Mouse (Mus musculus): ENCODE measurements at regions not wholly inside any gene's neighbourhood (a gene's known extent, or its start where the extent isn't known, plus 50 kb on each side); places are given as distances from the start of the nearest gene placed in this dataset.

DNA sequence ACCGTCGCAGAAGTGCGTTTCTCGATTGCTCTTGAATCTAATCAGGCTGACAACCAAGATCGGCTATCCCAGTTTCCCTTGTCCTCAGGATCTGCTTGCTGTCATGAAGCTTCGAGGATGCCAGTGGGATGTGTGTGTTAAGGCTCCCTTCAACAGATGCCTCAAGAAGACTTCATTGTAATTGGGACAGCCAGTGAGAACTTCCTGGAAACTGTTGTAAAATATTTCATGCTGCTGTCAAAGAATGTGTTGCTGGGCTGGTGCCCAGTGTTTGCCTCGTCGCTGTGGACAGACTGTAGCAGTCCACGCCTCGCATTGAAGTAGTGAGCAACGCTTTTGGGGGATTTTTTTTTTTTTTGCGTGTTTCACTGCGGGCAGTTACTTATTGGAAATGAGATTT lies 249.2 kb upstream of the Prox1 start:
- no peaks in the 10 kb centered on the region for H3K4me1 ChIP-seq (ENCODE audit: control insufficient read depth, insufficient read depth, low read length)
- no peak overlapping the region for H3K27ac ChIP-seq (replicated peaks; ENCODE audit: low read depth, low read length)
- H3K9ac ChIP-seq (replicated peaks; ENCODE audit: low read length) = no peak overlapping the region
- H3K9me3 ChIP-seq (ENCODE audit: control insufficient read depth, low read length) = 0 out of 2 replicates have a peak, but pooled peaks cover 4% of the 10 kb centered on the region
- 71% methylated on average over 13 of the region's 13 CpGs for WGBS
- no peak overlapping the region for H3K4me3 ChIP-seq (replicated peaks; ENCODE audit: low read depth, low read length)
- ATAC-seq (ENCODE audit: low FRiP score, low TSS enrichment) (no peak), DNase-seq (no peak)
- H3K27me3 ChIP-seq (ENCODE audit: control insufficient read depth, insufficient read depth, low read length) = no peaks in the 10 kb centered on the region
- no peak overlapping the region for H3K4me2 ChIP-seq (ENCODE audit: low read length)
- no peaks in the 10 kb centered on the region for H3K36me3 ChIP-seq (ENCODE audit: control insufficient read depth, insufficient read depth, low read length)

DNA sequence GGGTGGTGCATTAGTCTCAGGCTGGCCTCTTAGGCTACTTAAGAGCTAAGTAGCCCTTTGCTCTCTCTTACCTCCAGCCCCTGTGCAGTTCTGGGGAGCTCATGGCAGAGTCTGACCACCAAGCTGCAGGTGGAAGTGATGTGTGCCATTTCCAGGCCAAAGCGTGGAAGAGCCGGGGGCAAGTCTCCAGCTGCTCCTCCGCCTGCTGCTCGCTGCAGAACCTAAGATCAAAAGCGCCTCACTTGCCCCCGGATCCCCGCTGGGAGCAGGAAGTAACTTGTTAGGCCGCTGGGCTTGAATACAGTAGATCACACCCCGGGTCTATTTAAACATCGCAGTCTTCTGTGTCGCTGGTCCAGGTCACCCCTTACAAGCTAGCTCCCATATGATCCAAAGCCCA lies 246.8 kb upstream of the Prox1 start:
- peak; percentile 44 for DNase-seq
- no peak overlapping the region for H3K27ac ChIP-seq (replicated peaks; ENCODE audit: low read depth, low read length)
- H3K9ac ChIP-seq (replicated peaks; ENCODE audit: low read length) = no peak overlapping the region
- H3K4me3 ChIP-seq (replicated peaks; ENCODE audit: low read depth, low read length) = no peak overlapping the region
- ATAC-seq (ENCODE audit: low FRiP score, low TSS enrichment) = no peak
- H3K4me2 ChIP-seq (ENCODE audit: low read length) = no peak overlapping the region
- no peaks in the 10 kb centered on the region for H3K9me3 ChIP-seq (ENCODE audit: control insufficient read depth, low read length)
- no peaks in the 10 kb centered on the region for H3K36me3 ChIP-seq (ENCODE audit: control insufficient read depth, insufficient read depth, low read length)
- 22% methylated on average over 11 of the region's 11 CpGs for whole genome bisulfite sequencing
- no peaks in the 10 kb centered on the region for H3K4me1 ChIP-seq (ENCODE audit: control insufficient read depth, insufficient read depth, low read length)
- H3K27me3 ChIP-seq (ENCODE audit: control insufficient read depth, insufficient read depth, low read length) = no peaks in the 10 kb centered on the region

DNA sequence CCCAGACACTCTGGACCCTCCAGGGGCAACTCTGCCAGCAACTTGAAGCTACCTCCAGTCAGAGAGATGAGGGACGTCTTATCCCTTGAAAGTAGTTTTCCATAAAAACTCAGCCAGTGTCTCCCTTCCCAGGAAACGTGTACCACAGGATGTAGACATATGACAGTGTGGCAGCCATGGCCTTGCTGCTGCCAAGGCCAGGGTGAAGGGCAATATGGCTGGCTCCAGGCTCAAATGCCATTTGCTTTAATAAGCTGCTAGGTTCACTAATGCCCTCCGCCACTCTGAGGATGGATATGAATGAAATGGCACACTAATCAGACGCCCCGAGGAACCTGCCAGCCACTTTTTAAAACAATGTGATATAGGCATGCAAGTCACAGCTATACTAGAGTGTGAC lies 241.2 kb upstream of the Prox1 start:
- Histone ChIP-seq H3K4me2 (ENCODE audit: low read length) (no peak overlapping the region), H3K9ac (replicated peaks; ENCODE audit: low read length) (no peak overlapping the region)
- WGBS = 85% methylated on average over 5 of the region's 5 CpGs

DNA sequence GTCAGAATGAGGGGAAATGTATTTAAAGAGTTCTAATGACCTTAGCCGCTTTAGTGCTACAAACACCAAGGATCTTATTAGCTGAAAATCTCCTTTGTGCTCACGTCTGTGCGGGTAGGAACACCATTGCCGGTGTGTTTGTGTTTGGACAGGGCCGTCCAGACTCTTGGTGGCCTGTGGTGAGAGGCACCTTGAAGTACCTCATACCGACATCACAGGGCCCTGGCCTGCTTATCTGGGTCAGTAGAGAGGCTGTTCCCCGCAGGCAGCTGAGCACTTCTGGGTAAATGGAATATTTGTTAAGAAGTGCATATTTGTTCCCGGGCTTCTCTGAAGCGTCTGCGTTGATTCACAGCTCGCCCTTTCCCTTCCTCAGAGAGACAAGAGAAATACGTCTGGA lies 232.8 kb upstream of the Prox1 start:
- Histone ChIP-seq H3K9ac (replicated peaks; ENCODE audit: low read length) (no peak overlapping the region), H3K27ac (replicated peaks; ENCODE audit: low read depth, low read length) (no peak overlapping the region), H3K9me3 (ENCODE audit: control insufficient read depth, low read length) (no peaks in the 10 kb centered on the region), H3K4me1 (ENCODE audit: control insufficient read depth, insufficient read depth, low read length) (no peaks in the 10 kb centered on the region), H3K36me3 (ENCODE audit: control insufficient read depth, insufficient read depth, low read length) (no peaks in the 10 kb centered on the region), H3K4me2 (ENCODE audit: low read length) (no peak overlapping the region), H3K27me3 (ENCODE audit: control insufficient read depth, insufficient read depth, low read length) (no peaks in the 10 kb centered on the region; the same call in 1 of the 2 replicates), H3K4me3 (replicated peaks; ENCODE audit: low read depth, low read length) (no peak overlapping the region)
- DNase-seq (no peak), ATAC-seq (ENCODE audit: low FRiP score, low TSS enrichment) (no peak)
- 71% methylated on average over 12 of the region's 12 CpGs for WGBS

More for the DNA sequence above, 241.2 kb upstream of the Prox1 start:
- ATAC-seq (ENCODE audit: low FRiP score, low TSS enrichment) (no peak), DNase-seq (no peak)
- H3K36me3 ChIP-seq (ENCODE audit: control insufficient read depth, insufficient read depth, low read length) = no peaks in the 10 kb centered on the region
- no peaks in the 10 kb centered on the region for H3K27me3 ChIP-seq (ENCODE audit: control insufficient read depth, insufficient read depth, low read length)
- no peak overlapping the region for H3K4me3 ChIP-seq (replicated peaks; ENCODE audit: low read depth, low read length)
- H3K9me3 ChIP-seq (ENCODE audit: control insufficient read depth, low read length) = no peaks in the 10 kb centered on the region
- H3K4me1 ChIP-seq (ENCODE audit: control insufficient read depth, insufficient read depth, low read length) = no peaks in the 10 kb centered on the region
- no peak overlapping the region for H3K27ac ChIP-seq (replicated peaks; ENCODE audit: low read depth, low read length)

DNA sequence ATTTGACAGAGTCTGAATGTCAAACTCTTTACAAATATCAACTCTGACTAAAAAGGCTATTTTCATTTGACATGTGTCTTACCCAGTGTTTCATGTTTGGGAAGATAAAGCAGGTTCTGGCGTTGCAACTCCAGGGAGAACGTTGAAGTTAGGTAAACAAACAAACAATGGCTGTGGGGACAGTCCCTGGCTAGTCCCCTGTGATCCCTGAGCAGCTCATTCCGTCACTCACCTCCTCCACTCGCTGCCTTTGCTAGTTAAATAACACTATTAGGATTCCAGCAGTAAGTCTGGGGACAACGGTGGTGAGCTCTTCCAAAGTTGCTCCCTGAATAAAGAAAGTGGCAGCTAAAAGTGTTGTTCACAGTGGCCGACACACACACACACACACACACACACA lies 227.8 kb upstream of the Prox1 start:
- 69% methylated on average over 6 of the region's 6 CpGs for WGBS
- Histone ChIP-seq H3K4me1 (ENCODE audit: control insufficient read depth, insufficient read depth, low read length) (no peaks in the 10 kb centered on the region), H3K9ac (replicated peaks; ENCODE audit: low read length) (no peak overlapping the region), H3K27me3 (ENCODE audit: control insufficient read depth, insufficient read depth, low read length) (no peaks in the 10 kb centered on the region), H3K36me3 (ENCODE audit: control insufficient read depth, insufficient read depth, low read length) (no peaks in the 10 kb centered on the region), H3K27ac (replicated peaks; ENCODE audit: low read depth, low read length) (no peak overlapping the region), H3K9me3 (ENCODE audit: control insufficient read depth, low read length) (no peaks in the 10 kb centered on the region), H3K4me2 (ENCODE audit: low read length) (no peak overlapping the region), H3K4me3 (replicated peaks; ENCODE audit: low read depth, low read length) (no peak overlapping the region)
- no peak for ATAC-seq (ENCODE audit: low FRiP score, low TSS enrichment)
- no peak for DNase-seq

DNA sequence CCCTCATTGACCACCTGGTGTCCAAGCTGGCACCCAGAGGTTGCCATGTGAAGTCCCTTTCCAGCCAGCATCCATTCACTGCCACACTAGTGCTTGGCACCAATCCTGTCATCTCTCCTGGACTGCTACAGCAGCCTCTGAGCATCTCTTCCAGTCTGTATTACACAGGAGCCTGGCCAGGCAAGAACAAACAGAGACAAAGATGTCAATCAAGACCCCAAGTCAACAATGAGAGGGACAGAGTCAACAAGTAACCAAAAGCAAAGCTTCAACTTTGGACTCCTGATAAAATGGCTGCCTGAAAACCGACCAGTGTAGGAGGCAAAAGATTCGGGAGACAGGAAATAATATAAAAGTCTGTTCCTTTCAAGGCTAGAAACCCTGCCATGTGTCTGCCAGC lies 227.3 kb upstream of the Prox1 start:
- H3K27me3 ChIP-seq (ENCODE audit: control insufficient read depth, insufficient read depth, low read length) = no peaks in the 10 kb centered on the region
- no peak overlapping the region for H3K9ac ChIP-seq (replicated peaks; ENCODE audit: low read length)
- no peaks in the 10 kb centered on the region for H3K9me3 ChIP-seq (ENCODE audit: control insufficient read depth, low read length)
- 76% methylated on average over 2 of the region's 2 CpGs for WGBS
- no peaks in the 10 kb centered on the region for H3K36me3 ChIP-seq (ENCODE audit: control insufficient read depth, insufficient read depth, low read length)
- no peaks in the 10 kb centered on the region for H3K4me1 ChIP-seq (ENCODE audit: control insufficient read depth, insufficient read depth, low read length)
- H3K27ac ChIP-seq (replicated peaks; ENCODE audit: low read depth, low read length) = no peak overlapping the region
- ATAC-seq (ENCODE audit: low FRiP score, low TSS enrichment) = no peak
- H3K4me2 ChIP-seq (ENCODE audit: low read length) = no peak overlapping the region
- no peak for DNase-seq
- H3K4me3 ChIP-seq (replicated peaks; ENCODE audit: low read depth, low read length) = no peak overlapping the region

DNA sequence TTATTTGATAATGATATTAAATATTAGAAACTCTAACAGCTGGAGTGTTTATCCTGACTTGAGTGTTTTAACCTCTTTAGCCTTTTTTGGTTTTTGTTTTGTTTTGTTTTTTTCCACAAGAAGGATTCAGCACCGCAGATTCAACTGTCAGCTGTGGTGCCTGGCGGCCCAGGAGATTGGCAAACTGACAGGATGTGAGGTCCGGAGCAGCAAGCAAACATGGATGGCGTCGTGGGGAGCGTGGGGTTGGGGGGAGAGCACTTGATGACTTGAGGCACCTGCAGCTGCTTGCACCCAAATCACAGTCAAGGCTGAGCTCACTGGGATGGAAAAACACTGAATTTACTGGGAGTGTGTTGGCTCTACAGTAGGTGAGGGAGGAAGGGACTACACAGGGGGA lies 222.5 kb upstream of the Prox1 start:
- no peak overlapping the region for H3K9ac ChIP-seq (replicated peaks; ENCODE audit: low read length)
- WGBS = 73% methylated on average over 6 of the region's 6 CpGs
- H3K4me3 ChIP-seq (replicated peaks; ENCODE audit: low read depth, low read length) = no peak overlapping the region
- no peaks in the 10 kb centered on the region for H3K9me3 ChIP-seq (ENCODE audit: control insufficient read depth, low read length)
- H3K4me2 ChIP-seq (ENCODE audit: low read length) = no peak overlapping the region
- no peaks in the 10 kb centered on the region for H3K27me3 ChIP-seq (ENCODE audit: control insufficient read depth, insufficient read depth, low read length)
- no peak for ATAC-seq (ENCODE audit: low FRiP score, low TSS enrichment)
- no peaks in the 10 kb centered on the region for H3K4me1 ChIP-seq (ENCODE audit: control insufficient read depth, insufficient read depth, low read length)
- DNase-seq = no peak
- H3K36me3 ChIP-seq (ENCODE audit: control insufficient read depth, insufficient read depth, low read length) = no peaks in the 10 kb centered on the region
- no peak overlapping the region for H3K27ac ChIP-seq (replicated peaks; ENCODE audit: low read depth, low read length)

DNA sequence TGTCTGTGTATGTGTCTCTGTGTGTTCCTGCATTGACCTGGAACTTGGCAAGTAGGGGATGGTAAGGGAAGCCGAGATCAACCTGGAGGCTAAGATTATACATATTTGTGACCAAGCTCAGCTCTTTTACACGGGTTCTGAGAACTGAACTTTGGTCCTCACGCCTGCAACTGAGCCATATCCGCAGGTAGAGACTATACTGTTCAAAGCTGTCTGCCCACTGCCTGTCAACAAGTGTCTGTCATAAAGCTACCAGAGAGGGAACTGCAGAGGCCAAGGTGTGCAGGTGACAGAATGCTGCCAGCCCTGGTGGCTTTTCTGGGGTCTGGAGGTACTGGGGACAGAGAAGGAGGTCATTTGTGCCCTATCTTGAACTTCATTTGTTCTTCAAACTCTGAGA lies 218.3 kb upstream of the Prox1 start:
- Histone ChIP-seq H3K4me2 (ENCODE audit: low read length) (no peak overlapping the region), H3K9me3 (ENCODE audit: control insufficient read depth, low read length) (no peaks in the 10 kb centered on the region), H3K4me3 (replicated peaks; ENCODE audit: low read depth, low read length) (no peak overlapping the region), H3K4me1 (ENCODE audit: control insufficient read depth, insufficient read depth, low read length) (no peaks in the 10 kb centered on the region), H3K27ac (replicated peaks; ENCODE audit: low read depth, low read length) (no peak overlapping the region), H3K36me3 (ENCODE audit: control insufficient read depth, insufficient read depth, low read length) (no peaks in the 10 kb centered on the region), H3K27me3 (ENCODE audit: control insufficient read depth, insufficient read depth, low read length) (no peaks in the 10 kb centered on the region), H3K9ac (replicated peaks; ENCODE audit: low read length) (no peak overlapping the region)
- no peak for ATAC-seq (ENCODE audit: low FRiP score, low TSS enrichment)
- no peak for DNase-seq
- 90% methylated on average over 4 of the region's 4 CpGs for WGBS

DNA sequence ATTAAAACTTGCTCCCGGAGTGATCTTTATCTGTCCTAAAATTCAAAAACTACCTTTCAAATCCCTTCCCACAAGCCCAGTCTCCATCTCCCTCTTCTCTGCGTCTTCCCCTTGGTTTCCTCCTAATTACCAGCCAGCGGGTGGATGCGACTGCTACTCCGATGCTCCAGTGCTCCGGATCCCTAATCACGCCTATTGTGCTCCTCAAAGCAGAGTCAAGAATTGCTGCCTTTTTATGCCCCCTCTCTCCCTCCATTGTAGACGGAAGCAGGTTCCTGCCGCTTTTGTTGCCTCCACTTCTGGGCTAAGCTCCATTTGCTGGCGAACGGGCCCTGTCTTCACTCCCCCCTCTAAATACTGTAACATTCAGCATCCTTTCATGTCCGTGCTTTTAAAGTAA lies 214.0 kb upstream of the Prox1 start:
- 0 out of 2 replicates have a peak overlapping the region, but pooled peaks have one; percentile 13 for H3K4me2 ChIP-seq (ENCODE audit: low read length)
- DNase-seq = peak; percentile 29
- H3K27ac ChIP-seq (replicated peaks; ENCODE audit: low read depth, low read length) = no peak overlapping the region
- H3K9ac ChIP-seq (replicated peaks; ENCODE audit: low read length) = no peak overlapping the region
- ATAC-seq (ENCODE audit: low FRiP score, low TSS enrichment) = no peak
- H3K27me3 ChIP-seq (ENCODE audit: control insufficient read depth, insufficient read depth, low read length) = no peaks in the 10 kb centered on the region; the same call in 1 of the 2 replicates
- 16% methylated on average over 12 of the region's 12 CpGs for WGBS
- no peaks in the 10 kb centered on the region for H3K36me3 ChIP-seq (ENCODE audit: control insufficient read depth, insufficient read depth, low read length)
- no peaks in the 10 kb centered on the region for H3K9me3 ChIP-seq (ENCODE audit: control insufficient read depth, low read length)
- H3K4me1 ChIP-seq (ENCODE audit: control insufficient read depth, insufficient read depth, low read length) = 0 out of 2 replicates have a peak, but pooled peaks cover 7% of the 10 kb centered on the region
- H3K4me3 ChIP-seq (replicated peaks; ENCODE audit: low read depth, low read length) = no peak overlapping the region
